Mouse (Mus musculus): ENCODE measurements at regions not wholly inside any gene's neighbourhood (a gene's known extent, or its start where the extent isn't known, plus 50 kb on each side); places are given as distances from the start of the nearest gene placed in this dataset.
A peak's percentile ranks its signal among the peaks of the same experiment; 100 is the strongest.

DNA sequence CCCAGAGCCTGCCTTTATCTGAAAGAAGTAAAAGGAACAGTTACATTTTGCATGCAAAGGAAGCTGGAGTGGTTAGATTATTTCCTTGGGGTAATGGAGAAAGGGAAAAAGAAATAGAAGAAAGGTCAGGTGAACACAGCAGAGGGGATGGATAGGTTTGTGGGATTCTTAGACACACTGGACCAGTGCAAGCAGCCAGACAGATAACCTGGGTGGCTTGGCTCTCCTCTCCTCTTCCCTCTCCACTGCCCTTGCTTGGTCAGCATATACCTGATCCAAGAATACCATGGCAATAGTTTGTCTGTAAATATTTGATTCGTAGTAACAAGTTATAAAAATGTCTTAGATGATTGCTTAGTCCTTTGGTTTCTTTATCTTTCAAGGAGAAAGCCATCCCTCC, 59.9 kb upstream of the Slc30a5 start:
- peak; percentile 21 to 22 for DNase-seq (ENCODE audit: low spot score in 2 of 2)

DNA sequence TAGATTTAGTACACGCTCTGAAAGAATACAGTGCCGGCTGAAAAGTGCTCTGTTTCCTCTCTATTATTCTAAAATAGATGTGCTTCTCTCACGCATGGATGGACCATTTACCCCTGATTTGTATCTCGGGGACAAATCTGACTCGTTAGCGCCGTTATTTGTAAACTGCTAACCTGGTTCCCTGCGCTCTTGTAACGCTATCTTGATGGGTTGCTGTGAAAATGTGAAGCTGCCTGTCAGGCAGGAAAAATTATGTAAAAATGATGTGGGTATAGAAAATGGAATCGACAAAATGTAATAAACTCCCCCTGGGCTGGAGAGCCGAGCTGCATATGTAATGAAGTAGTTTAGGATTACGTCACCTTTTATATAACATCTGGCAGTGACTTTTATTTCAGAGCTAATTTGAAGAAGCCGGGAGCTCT, 59.4 kb upstream of the Slc30a5 start:
- DNase-seq (ENCODE audit: low spot score in 2 of 2) = peak; percentile 49 to 68

GRCm38 (mm10) chr13:100892204-100892603, 59.0 kb upstream of the Slc30a5 start:
- DNase-seq (ENCODE audit: low spot score in 2 of 2) = peak; percentile 89 to 93

GRCm38 (mm10) chr13:100890457-100890856, 57.2 kb upstream of the Slc30a5 start:
- peak; percentile 45 to 47 for DNase-seq (ENCODE audit: low spot score in 2 of 2)

GRCm38 (mm10) chr13:100888481-100888880, 55.3 kb upstream of the Slc30a5 start:
- no peak for DNase-seq (ENCODE audit: low spot score in 2 of 2)

DNA sequence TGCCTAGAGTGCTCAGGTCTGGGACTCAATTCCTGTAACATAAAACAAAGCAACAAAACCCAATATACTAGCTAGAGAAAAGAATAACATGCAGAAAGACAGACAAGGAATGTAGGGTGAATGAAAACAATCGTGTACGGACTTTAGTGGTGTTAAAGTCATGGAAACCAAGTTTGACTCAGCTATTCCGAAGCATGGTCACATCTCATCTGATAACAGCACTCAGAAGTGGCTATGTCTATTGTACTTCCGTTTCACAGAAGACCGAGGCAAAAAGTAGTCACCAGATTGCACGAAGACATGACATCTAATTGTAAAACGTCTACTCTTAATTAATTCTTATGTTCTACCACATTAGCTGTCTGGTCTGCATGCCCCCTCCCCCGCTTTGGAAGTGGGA, 50.5 kb upstream of the Slc30a5 start:
- no peak for DNase-seq (ENCODE audit: low spot score in 2 of 2)
